Mouse (Mus musculus) adrenal gland, adult (tissue): ENCODE measurements at regions not wholly inside any gene's neighbourhood (a gene's known extent, or its start where the extent isn't known, plus 50 kb on each side); places are given as distances from the start of the nearest gene placed in this dataset.

Source experiments
- DNase-seq, 2 experiments: peaks; one replicate each; pipeline ENCODE4 v3.0.0; 2022 to 2023; ENCODE audit warnings: low spot score in 1 of 2; ENCODE audit not compliant: inconsistent age in 2 of 2

DNA sequence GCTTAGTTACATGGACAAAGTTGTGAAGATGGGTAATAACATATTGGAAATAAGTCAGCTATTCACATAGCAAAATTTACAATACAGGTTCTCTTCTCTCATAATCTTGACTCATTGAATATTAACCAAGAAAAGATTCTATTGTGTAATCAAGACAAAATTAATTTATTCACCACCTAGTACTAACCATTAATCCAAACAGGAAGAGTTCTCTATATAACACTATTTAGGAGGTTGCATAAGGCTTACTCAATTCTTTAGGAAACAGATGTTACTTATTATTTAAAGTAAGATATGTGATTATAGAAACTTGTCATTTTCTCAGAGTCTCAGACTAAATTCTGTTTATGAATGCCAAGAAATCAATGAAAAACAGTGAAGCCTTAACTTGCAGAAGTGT, 600.4 kb upstream of the Tusc1 start:
- DNase-seq = no peak

DNA sequence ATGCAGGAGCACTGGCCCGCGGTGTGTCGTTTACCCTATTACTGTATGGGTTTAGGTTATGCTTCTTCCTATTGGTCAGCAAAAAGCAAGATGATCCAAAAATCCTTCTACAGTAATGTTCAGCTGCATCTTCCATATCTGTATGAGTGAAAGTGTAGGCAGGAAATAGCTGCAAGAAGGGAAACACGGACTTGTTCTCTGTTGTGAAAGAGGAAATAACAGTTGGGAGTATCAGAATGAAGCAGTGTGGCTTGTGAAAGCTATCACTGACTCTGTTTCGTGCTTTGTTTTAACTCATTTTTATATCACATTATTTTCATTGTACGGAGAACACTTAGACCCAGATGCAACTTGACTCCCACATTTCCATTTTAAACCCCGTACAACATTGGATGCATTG, 591.8 kb upstream of the Tusc1 start:
- no peak for DNase-seq

DNA sequence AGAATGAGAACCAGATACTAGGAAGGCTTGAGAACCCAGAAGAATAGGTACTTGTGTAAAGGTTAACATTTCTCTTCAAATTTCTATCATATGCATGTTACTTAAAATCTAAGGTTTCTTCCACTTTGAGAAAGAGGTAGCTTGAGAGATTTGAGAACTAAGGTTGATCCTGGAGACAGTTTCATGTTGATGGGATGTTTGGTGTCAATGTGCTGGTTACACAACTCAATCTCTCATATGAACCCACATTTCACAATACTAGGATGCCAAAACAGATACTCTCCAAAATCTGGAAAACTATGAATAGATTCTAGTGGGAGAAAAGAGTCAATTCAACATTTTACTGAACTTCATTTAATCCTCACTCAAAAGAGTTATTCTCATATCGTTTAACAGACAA, 589.1 kb upstream of the Tusc1 start:
- DNase-seq = no peak

DNA sequence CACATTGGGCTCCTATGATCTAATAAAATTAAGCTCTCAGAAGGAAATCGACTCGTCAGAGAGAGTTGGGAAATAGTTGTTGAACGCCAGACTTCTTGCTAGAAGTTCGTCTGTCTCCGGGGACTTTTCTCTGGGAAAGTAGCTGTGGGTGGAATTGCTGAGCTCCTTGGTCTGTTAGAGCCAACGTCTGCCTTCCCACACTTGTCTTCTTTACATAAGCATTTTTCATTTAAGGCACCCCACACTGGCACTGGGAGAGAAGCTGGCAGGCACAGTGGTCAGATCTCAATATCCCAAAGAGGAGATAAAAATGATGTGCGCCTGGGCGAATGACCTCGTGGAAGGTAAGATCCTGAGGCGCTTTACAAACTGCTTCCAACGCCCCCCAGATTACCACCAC, 551.3 kb upstream of the Tusc1 start:
- no peak for DNase-seq

DNA sequence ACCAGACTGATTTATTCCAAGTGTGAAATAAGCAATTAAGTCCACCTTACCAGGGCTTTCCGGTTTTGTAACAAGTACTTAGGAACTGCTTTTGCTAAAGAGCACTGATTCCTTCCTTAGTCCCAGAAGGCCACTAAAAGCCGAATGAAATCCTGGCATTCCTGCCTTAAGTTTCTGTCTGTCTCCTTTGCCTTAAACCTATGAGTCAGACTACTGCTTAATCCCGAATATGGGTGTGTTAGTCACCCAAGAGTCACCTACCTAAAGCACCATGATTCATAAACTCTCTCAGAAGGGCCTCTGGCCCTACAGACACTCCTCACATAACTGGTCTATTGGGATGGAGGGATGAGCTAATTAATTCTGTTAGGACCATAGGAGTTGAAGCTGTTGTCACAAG, 546.0 kb upstream of the Tusc1 start:
- peak in 1 of 2 experiments; percentile 59 for DNase-seq

DNA sequence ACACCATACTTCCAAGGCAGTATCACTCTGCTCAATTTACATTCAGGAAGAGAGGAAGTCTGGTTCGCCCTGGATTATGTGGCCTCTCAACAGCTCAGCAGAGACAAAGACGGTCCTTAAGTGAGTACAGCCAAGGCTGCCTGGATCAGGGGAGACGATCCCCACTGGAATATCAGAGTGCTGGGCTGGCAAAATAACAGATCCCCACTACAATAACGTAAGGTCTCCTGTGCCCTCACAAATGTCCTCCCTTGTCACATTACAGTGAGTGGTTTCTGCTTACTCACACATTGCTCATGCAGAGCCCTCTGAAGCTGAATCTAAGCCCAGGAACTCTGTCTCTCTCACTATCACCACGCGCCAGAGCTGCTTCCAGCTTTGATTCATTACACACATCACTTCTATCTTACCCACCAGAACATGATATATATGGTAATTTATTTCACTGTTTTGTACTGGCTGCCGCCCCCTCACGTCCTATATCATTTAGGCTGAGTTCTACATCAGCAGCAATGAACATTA, 544.1 kb upstream of the Tusc1 start:
- DNase-seq = peak; percentile 62 to 81

DNA sequence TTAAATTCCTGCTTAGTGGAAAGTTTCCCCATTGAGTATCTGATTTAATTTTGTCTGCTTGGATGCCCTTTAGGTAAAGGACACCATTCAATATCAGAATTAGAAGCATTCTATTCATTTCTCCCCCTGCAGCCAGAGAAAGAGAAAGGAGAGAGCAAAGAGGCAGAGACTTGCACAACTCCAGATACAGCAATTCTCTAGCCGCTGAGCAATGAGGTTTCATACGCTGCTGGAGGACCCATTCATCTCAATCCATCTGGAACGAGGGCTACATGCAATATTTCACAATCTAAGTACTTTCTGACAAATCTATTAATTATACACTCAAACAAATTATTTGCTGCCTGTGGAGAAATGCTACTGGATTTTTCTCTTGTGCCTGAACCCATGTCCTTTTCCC, 538.0 kb upstream of the Tusc1 start:
- DNase-seq = peak in 1 of 2 experiments; percentile 55

DNA sequence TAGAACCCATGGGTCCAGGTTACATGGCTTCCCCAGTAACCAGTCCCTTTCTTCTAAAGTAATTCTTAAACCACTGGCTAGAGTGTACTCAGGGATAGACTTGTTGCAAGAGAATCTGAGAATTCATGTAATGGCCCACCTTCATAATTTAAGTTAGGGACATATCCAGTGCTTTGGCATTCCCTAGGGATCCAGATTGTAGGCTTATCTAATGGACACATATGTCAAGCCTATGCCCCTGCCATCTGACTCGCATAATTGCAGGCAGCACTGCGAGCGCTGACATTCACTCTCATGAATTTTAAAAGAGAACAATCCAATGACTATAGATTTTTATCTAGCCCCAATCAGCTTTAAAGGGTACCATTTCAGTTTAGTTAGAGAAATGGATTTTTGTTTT, 518.1 kb upstream of the Tusc1 start:
- DNase-seq = no peak

DNA sequence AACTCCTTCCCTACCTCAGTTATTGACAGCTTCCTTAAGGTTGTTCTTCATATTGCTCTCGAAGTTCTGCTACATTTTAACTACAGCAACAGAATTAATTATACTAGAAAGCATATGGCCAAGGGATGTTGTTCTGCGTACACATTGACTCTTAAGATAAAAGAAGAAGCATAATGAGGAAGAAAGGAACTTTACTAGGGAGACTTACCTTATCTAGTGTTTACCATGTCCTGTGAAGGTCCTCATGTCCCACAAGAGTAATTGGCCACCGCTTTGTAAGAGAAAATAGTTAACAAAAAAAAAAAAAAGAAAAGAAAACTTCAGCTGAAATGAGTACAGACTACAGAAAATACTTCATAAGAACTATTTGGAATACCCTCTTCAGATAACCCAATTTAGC, 513.9 kb upstream of the Tusc1 start:
- DNase-seq = no peak

DNA sequence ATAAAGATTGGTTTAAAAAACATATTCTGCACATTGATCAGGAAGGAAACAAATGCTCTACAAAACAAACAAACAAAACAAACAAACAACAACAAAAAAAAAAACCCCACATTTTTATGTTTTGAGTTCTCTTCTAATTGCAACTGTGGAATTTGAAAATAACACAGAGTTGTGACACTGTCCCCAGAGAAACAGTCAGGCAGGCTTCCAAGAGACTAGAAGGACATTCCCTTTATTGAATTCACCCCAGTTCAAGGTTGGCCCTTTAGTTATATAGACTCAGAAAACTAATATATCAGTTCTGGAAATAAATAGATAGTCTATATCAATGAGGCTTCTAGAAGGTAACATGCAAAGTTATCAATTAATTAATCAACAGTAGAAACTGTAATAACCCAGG, 495.4 kb upstream of the Tusc1 start:
- DNase-seq = peak in 1 of 2 experiments; percentile 52

DNA sequence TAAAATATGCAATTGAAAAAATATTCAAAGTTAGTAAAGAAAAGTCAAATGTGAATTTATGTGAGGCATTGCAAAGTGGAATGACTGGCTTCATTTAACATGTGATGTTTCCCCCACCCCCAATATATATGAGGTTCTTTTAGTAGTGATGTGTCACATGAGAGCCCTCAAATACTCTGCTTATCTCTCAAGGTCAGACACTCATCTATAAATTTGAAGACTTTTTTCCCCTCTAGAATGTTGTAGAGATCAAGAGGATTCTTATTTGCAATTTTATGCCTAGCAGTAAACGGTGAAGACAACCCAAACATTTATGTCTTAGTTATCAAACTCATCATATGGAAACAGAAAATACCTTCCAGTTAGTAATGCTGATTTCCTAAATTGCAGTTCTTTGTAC, 457.8 kb upstream of the Tusc1 start:
- no peak for DNase-seq

DNA sequence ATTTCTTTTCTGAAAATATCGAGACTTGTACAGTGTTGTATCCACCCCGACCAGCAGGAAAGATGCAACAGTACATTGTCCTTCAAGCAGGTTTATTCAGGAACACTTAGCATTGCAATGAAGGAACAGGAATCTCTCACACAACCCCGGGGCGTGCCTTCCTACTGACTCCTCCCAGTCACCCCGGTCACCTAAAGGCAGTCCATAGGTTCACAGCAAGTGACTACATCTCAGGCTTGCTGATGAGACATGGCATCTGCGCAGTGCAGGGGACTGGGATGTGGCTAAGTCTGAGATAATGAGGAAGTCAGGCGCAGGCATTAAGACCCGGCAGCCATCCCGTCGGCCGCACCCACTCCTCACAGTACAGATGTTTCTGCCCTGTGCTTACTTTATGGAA, 454.8 kb upstream of the Tusc1 start:
- DNase-seq = no peak

DNA sequence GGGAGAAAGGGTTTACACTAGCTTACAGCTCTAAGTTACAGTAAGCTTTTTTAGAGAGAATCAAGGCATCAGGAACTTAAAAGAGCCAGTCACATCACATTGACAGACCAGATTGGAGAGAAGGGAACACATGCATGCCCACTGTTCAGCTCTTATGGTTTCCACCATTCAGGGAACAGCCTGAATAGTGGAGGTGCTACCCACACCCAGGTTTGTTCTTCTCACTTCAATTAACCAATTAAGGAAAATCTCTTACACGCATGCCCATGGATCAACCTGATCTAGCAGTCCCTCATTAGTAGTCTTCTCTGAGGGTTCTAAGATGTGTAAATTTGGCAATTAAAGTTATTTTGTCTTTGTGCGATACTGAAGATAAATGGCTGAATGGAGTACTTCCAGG, 419.2 kb upstream of the Tusc1 start:
- no peak for DNase-seq

DNA sequence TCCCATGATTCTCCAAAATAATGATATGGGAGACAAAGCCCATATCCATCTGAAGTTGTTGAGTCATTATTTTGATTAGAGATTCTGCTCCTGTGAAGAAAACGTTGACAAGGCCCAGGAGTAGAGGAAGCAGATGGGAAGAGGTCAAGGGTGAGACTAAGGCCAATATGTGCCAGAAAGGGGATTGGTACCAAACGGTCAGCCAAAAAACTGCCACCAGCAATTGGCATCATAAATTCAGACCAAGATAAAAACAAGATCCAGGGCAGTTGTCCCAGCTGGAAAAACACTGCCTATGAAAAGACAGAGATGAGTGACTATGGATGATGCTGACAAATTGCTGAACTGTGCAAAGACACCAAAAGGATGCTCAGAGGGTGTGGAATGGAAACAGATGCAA, 411.0 kb upstream of the Tusc1 start:
- peak; percentile 71 to 85 for DNase-seq

DNA sequence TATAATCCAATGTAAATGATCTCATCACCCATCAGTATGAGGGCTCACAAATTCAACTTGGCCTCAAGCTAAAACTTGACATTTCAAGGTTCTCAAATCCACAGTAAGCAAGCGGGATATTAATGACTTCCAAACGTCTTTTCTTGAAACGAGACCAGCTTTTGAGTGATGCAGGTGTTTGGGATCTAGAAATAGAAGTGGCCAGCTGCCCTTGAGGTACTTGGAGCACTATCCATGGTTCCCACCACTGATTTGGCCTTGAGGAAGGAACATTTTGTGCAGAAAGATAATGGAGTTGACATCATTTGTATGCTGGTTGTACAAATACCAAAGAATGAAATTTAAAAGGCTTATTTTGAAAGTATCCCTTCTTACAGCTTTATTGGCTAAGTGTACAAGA, 378.4 kb upstream of the Tusc1 start:
- peak; percentile 80 for DNase-seq

DNA sequence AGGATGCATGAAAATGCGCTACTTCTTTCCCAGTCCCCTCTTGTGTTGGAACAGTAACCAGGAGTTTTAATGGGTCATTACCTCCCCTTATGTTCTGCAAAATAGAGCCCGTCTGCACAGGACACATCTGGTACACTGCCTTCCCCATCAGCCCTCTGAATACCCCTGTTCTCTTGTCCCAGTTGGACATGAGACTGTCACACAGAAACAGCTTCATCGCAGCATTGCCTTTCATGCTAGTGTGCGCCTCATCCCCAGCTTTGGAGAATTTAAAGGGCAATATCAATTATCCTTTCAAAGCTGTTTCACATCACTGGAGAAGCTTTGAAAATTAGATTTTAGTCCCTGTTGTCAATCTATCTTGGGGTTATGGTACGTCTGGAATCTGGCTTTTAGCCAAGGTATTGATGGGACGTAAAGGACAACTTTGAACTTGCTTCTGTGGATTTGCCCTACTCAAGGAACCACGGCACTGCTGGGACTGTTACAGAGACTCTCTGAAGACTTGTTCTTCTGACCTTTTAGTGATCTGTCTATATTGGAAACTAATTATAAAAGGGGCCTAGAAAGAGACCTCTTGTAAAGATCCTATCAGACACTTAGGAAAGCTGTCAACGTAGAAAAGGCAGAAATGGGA, 341.2 kb upstream of the Tusc1 start:
- DNase-seq = no peak

DNA sequence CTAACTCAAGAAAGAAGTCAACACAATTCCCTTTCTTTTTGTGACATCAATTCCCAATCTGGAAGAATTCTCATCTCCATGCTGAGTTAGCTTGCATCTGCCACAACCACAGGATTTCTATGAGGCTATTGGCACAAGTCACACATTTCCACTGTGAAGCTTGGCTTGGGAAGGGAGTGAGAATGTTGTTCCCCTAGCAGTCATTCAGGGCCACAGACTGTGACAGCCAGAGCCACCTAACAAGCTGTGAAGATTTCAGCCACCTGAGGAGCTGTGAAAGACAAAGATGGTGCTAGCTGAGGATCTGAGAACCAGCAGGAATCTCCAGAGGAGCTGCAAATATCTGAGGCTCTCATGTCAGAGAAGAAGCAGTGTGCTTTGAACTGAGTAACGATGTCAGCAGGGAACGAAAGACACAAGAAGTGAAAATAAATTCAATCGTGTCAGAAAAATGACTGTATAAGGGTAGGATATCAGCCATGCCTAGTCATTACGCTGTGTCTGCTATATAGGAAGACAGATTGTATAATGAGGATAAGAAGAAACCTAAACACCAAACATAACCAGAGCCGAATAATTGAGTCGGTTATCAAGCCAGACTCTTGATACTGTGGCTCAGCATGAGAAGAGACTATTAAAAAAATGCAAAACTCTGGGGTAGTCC, 340.6 kb upstream of the Tusc1 start:
- DNase-seq = no peak

DNA sequence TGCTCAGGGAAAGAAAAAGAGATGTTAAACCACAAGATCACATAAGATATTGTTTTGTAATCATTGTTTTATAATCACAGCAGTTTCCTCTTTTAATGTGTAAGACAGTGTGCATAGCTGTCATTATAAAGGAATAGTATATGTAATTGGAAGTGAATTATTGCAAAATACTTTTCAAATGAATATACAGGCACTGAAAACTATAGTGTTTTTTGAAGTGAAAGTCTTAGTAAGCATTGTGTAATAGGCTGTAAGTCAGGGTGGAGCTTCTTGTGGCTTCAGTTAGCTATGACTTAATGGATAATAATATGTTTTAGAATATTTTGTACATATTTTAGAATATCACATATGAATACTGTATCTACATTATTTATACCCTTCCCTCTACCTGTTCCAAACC, 333.7 kb upstream of the Tusc1 start:
- no peak for DNase-seq

DNA sequence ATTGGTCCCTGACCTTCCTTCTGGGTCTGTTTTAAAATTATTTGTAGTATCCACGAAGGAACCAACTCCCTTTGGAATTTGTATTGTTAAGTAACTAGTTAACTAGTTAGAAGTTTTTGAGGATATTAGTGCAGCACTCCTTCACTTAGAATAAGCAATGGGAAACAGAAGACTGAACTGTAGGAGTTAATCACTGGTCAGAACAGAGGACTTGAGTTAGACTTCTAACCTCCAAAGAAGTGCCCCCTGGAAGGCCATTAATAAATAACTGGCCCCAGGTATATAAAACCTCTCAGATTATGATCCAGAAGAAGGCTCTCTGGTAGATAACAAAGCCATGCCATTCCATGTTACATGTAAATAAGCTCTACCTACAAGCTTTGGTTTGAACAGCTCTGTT, 329.0 kb upstream of the Tusc1 start:
- DNase-seq = no peak

DNA sequence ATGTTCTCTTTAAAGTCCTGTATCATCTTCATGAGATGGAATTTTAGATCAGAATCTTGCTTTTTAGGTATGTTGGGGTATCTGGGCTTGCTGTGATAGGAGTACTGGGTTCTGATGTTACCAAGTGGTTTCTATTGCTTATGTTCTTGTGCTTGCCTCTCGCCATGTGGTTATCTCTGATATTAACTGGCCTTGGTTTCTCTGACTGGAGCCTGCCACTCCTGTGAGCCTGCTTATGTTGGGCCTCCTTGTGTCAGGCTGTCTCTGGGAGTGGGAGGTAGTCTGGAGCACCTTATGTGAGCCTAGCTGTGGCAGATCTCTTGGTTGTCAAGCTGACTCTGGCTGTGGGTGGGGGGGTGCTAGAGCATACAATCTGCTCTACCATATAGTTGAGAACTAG, 302.9 kb upstream of the Tusc1 start:
- DNase-seq = no peak

DNA sequence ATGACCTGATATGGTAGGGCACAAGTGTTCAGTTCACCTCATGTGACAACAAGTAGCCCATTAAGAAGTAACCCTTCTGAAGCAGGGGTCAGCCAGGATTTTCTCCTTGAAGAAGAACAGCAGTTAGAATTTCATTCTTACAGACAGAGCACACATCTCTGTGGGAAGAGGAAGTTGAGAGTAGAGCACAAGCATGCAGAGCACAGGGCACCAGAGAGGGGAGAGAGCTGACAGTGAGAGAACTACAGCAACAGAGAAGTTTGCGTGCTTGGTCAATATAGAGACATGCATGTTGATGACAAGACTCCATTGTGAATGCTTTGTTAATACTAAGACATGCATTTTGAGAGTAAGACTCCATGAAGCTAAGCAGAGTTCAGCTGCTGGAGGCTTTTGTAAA, 263.2 kb upstream of the Tusc1 start:
- DNase-seq = no peak

DNA sequence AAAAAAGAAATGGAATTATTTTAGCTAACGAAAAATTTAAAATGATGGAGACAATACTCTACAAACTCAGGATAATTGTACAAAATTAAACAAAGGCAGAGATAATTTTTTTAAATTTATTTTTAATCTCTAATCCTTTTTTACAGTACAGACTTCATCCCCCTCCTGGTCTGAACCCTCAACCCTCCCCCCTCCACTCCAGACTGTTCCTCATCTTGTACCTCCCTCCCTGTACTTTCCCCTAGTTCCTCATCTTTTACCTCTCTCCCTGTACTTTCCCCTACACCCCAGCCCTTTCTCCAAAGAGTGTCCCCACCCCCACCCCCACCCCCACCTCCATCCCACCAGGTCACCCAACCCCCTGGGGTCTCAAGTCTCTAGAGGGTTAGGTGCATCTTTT, 249.0 kb upstream of the Tusc1 start:
- DNase-seq = no peak
